Mouse (Mus musculus): ENCODE data around the gene Paf1. TPM values are rescaled to one million over a fixed set of nuclear protein-coding genes. Genes with fewer than 3 reads are reported as not detected.
A peak's percentile ranks its signal among the peaks of the same experiment; 100 is the strongest.

Paf1 gene
- polyA plus RNA-seq, 1 experiment, result 5.1 TPM

GRCm38 (mm10) chr7:28417368-28417767 lies 24.6 kb downstream of the Paf1 start:
- H3K9me3 ChIP-seq (ENCODE audit: control insufficient read depth, low read length), result 0 out of 2 replicates have a peak, but pooled peaks cover 2% of the 10 kb centered on the region
- TF ChIP-seq TAL1 (IDR thresholded peaks at IDR 0.05; ENCODE audit: low read length), result no peak
- TF ChIP-seq GATA1 (IDR thresholded peaks at IDR 0.05; ENCODE audit: low read length), result no peak

DNA sequence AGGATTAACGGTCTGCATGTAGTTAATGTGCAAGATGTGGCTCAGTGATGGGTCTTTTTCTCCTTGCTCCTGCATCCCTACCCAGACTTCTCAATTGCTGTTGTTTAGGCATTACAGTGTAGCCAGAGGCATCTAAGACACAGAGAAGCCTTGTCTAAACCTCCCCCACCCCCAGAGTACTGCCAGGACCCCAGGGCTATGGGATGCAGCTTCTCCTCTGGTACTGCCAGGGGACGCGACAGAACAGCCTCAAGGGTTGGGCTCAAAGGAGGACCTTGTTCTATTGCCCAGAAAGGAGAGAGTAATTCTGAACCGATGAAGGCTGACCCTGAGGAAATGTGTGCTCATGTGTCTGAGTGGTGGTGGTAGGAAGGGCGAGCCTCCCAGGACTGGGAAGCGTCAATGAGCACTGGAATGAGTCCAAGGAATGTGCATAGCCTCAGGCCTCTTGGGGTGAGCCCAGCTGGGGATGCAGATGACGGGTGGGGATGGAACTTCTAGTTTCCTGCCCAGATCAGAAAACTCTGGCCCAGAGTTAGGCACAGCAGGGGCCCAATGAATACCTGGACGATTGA lies 25.4 kb downstream of the Paf1 start:
- H3K27me3 ChIP-seq (ENCODE audit: control insufficient read depth), result no peaks in the 10 kb centered on the region
- H3K4me3 ChIP-seq (replicated peaks), result no peak overlapping the region
- peaks cover 99% of the 10 kb centered on the region for H3K36me3 ChIP-seq (ENCODE audit: control insufficient read depth)
- no peak for TF ChIP-seq TAL1 (IDR thresholded peaks at IDR 0.05; ENCODE audit: low read length)
- no peak for TF ChIP-seq GATA1 (IDR thresholded peaks at IDR 0.05; ENCODE audit: low read length)
- H3K9me3 ChIP-seq (ENCODE audit: control insufficient read depth, low read length), result 0 out of 2 replicates have a peak, but pooled peaks cover 2% of the 10 kb centered on the region
- H3K4me1 ChIP-seq (ENCODE audit: control insufficient read depth), result peaks cover 2% of the 10 kb centered on the region; the same call in 1 of the 2 replicates

More at GRCm38 (mm10) chr7:28417368-28417767, 24.6 kb downstream of the Paf1 start:
- H3K36me3 ChIP-seq (ENCODE audit: control insufficient read depth), result peaks cover 99% of the 10 kb centered on the region
- H3K4me3 ChIP-seq (replicated peaks), result no peak overlapping the region
- no peaks in the 10 kb centered on the region for H3K27me3 ChIP-seq (ENCODE audit: control insufficient read depth)
- peaks cover 2% of the 10 kb centered on the region; the same call in 1 of the 2 replicates for H3K4me1 ChIP-seq (ENCODE audit: control insufficient read depth)

- 0 out of 2 replicates have a peak, but pooled peaks cover 2% of the 10 kb centered on the region for H3K9me3 ChIP-seq (ENCODE audit: control insufficient read depth, low read length)
- H3K4me1 ChIP-seq (ENCODE audit: control insufficient read depth), result peaks cover 2% of the 10 kb centered on the region; the same call in 1 of the 2 replicates
- H3K36me3 ChIP-seq (ENCODE audit: control insufficient read depth), result peaks cover 99% of the 10 kb centered on the region
- H3K4me3 ChIP-seq (replicated peaks), result no peak overlapping the region
- no peak for TF ChIP-seq TAL1 (IDR thresholded peaks at IDR 0.05; ENCODE audit: low read length)
- TF ChIP-seq GATA1 (IDR thresholded peaks at IDR 0.05; ENCODE audit: low read length), result no peak
- no peaks in the 10 kb centered on the region for H3K27me3 ChIP-seq (ENCODE audit: control insufficient read depth)
Measured at GRCm38 (mm10) chr7:28419416-28419815, 26.7 kb downstream of the Paf1 start.

- TF ChIP-seq TAL1 (IDR thresholded peaks at IDR 0.05; ENCODE audit: low read length) (no peak), GATA1 (IDR thresholded peaks at IDR 0.05; ENCODE audit: low read length) (no peak)
- peaks cover 6% of the 10 kb centered on the region for H3K4me1 ChIP-seq (ENCODE audit: control insufficient read depth)
- no peaks in the 10 kb centered on the region for H3K27me3 ChIP-seq (ENCODE audit: control insufficient read depth)
- H3K9me3 ChIP-seq (ENCODE audit: control insufficient read depth, low read length), result no peaks in the 10 kb centered on the region
- H3K4me3 ChIP-seq (replicated peaks), result no peak overlapping the region
- H3K36me3 ChIP-seq (ENCODE audit: control insufficient read depth), result peaks cover 88% of the 10 kb centered on the region
Measured at GRCm38 (mm10) chr7:28423018-28423417, 30.3 kb downstream of the Paf1 start.

DNA sequence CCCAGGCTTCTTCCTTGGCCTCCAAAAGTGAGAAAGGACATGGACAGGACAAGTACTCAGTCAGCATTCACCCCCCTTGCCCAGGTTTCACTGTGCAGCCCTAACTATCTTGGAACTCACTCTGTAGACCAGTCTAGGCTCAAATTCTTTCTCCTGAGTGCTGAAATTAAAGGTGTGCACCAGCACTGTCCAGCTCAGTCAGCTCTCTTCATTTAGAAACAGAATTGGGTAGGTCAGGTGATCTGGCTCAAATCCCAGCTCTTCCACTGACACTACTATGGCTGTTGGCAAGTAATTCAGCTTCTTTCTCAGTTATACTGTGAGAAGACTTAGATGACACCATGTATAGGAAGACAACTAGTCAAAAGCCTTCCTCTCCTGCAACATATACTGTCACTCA lies 35.0 kb downstream of the Paf1 start:
- Histone ChIP-seq H3K36me3 (ENCODE audit: control insufficient read depth) (peaks cover 81% of the 10 kb centered on the region), H3K9me3 (ENCODE audit: control insufficient read depth, low read length) (no peaks in the 10 kb centered on the region), H3K4me3 (replicated peaks) (no peak overlapping the region), H3K27me3 (ENCODE audit: control insufficient read depth) (no peaks in the 10 kb centered on the region), H3K4me1 (ENCODE audit: control insufficient read depth) (peaks cover 39% of the 10 kb centered on the region)
- TF ChIP-seq TAL1 (IDR thresholded peaks at IDR 0.05; ENCODE audit: low read length), result no peak
- TF ChIP-seq GATA1 (IDR thresholded peaks at IDR 0.05; ENCODE audit: low read length), result no peak

DNA sequence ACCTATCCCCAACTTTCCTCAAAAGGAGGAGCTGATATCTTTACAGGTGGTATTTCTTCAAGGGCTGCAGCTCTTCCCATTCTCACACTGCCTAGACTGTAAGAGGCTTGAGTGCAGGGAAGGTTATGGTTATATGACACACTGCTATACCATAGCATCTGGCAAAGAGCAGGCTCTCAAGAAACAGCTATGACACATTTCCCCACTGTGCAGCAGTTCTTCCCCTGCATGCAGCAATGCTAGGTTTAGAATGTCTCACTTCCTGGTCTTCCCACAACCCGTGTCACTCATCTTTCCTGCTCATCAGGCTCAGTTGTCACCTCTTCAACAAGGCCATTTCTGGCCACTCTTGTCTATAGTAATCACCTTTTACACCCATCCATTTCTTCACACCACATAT lies 37.8 kb downstream of the Paf1 start:
- Histone ChIP-seq H3K9me3 (ENCODE audit: control insufficient read depth, low read length) (no peaks in the 10 kb centered on the region), H3K4me3 (replicated peaks) (no peak overlapping the region), H3K27me3 (ENCODE audit: control insufficient read depth) (no peaks in the 10 kb centered on the region), H3K36me3 (ENCODE audit: control insufficient read depth) (peaks cover 69% of the 10 kb centered on the region), H3K4me1 (ENCODE audit: control insufficient read depth) (peaks cover 67% of the 10 kb centered on the region)
- TF ChIP-seq TAL1 (IDR thresholded peaks at IDR 0.05; ENCODE audit: low read length) (no peak), GATA1 (IDR thresholded peaks at IDR 0.05; ENCODE audit: low read length) (no peak)

DNA sequence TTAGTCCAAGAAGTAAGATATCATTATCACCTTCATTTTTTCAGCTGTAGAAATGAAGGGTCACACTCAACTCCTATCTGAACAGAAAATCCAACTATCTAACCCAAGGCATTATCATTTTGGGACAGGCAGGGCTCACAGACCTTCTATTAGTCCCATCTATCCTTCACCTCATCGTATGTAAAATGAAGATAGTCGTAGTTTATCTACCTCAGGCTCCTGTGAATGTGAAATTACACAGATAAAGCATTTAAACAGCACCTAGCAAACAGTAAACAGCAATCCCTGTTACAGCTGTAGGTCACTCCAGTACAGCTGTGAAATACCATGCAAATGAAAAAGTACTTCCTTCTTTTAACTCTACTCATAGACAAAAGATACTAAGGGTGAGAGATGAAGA lies 39.5 kb downstream of the Paf1 start:
- peak; percentile 62 for TF ChIP-seq GATA1 (IDR thresholded peaks at IDR 0.05; ENCODE audit: low read length)
- TF ChIP-seq TAL1 (IDR thresholded peaks at IDR 0.05; ENCODE audit: low read length), result peak; percentile 59
- H3K27me3 ChIP-seq (ENCODE audit: control insufficient read depth), result no peaks in the 10 kb centered on the region
- peaks cover 74% of the 10 kb centered on the region for H3K4me1 ChIP-seq (ENCODE audit: control insufficient read depth)
- no peaks in the 10 kb centered on the region for H3K9me3 ChIP-seq (ENCODE audit: control insufficient read depth, low read length)
- H3K4me3 ChIP-seq (replicated peaks), result peak overlapping the region; percentile 20
- H3K36me3 ChIP-seq (ENCODE audit: control insufficient read depth), result peaks cover 58% of the 10 kb centered on the region

GRCm38 (mm10) chr7:28435660-28436259 lies 43.0 kb downstream of the Paf1 start:
- H3K36me3 ChIP-seq (ENCODE audit: control insufficient read depth), result peaks cover 30% of the 10 kb centered on the region
- no peak for TF ChIP-seq TAL1 (IDR thresholded peaks at IDR 0.05; ENCODE audit: low read length)
- no peak for TF ChIP-seq GATA1 (IDR thresholded peaks at IDR 0.05; ENCODE audit: low read length)

GRCm38 (mm10) chr7:28436271-28436904 lies 43.6 kb downstream of the Paf1 start:
- Histone ChIP-seq H3K4me3 (replicated peaks) (peak overlapping the region; percentile 92), H3K27me3 (ENCODE audit: control insufficient read depth) (no peaks in the 10 kb centered on the region), H3K4me1 (ENCODE audit: control insufficient read depth) (peaks cover 65% of the 10 kb centered on the region), H3K9me3 (ENCODE audit: control insufficient read depth, low read length) (no peaks in the 10 kb centered on the region), H3K36me3 (ENCODE audit: control insufficient read depth) (peaks cover 24% of the 10 kb centered on the region)
- TF ChIP-seq GATA1 (IDR thresholded peaks at IDR 0.05; ENCODE audit: low read length), result no peak
- TF ChIP-seq TAL1 (IDR thresholded peaks at IDR 0.05; ENCODE audit: low read length), result no peak

More at GRCm38 (mm10) chr7:28435660-28436259, 43.0 kb downstream of the Paf1 start:
- peaks cover 70% of the 10 kb centered on the region for H3K4me1 ChIP-seq (ENCODE audit: control insufficient read depth)
- no peaks in the 10 kb centered on the region for H3K27me3 ChIP-seq (ENCODE audit: control insufficient read depth)
- no peaks in the 10 kb centered on the region for H3K9me3 ChIP-seq (ENCODE audit: control insufficient read depth, low read length)
- H3K4me3 ChIP-seq (replicated peaks), result peak overlapping the region; percentile 92

Measured in erythroblast, embryonic 14.5 days (primary cell).